Mouse (Mus musculus) midbrain, embryonic 14.5 days (tissue): Measurements from ENCODE around the gene Olfr1371. TPM values are rescaled to one million over a fixed set of nuclear protein-coding genes. Genes with fewer than 3 reads are reported as not detected.

Source experiments
- ATAC-seq: fragments of 200-750 bp; cut with Nextera tagmentation; 2 replicates; pipeline ENCODE4 v1.8.0; 2017; ENCODE audit warnings: moderate number of reproducible peaks, moderate library complexity; ENCODE audit not compliant: low FRiP score, low TSS enrichment
- DNase-seq: peaks from one replicate; pipeline ENCODE4 v3.0.0-alpha.2; 2015
- H3K27ac ChIP-seq: fragments of 300-500 bp; sonication (generic); replicated peaks from 2 replicates; pipeline ENCODE4 v1.5.1; 2014; ENCODE audit warnings: mild to moderate bottlenecking, low read depth, low read length, moderate library complexity
- H3K27me3 ChIP-seq: fragments of 300-500 bp; sonication (generic); 2 replicates; pipeline ENCODE4 v1.6.1; 2014; ENCODE audit warnings: low read length, control low read depth, mixed read lengths; ENCODE audit not compliant: control insufficient read depth, insufficient read depth
- H3K36me3 ChIP-seq: fragments of 300-500 bp; sonication (generic); 2 replicates; pipeline ENCODE4 v1.6.1; 2014; ENCODE audit warnings: low read length, control low read depth; ENCODE audit not compliant: control insufficient read depth, insufficient read depth
- H3K4me1 ChIP-seq: fragments of 300-500 bp; sonication (generic); 2 replicates; pipeline ENCODE4 v1.6.1; 2014; ENCODE audit warnings: mild to moderate bottlenecking, antibody characterized with exemption, low read length, control low read depth; ENCODE audit not compliant: control insufficient read depth, insufficient read depth
- H3K4me2 ChIP-seq: fragments of 300-500 bp; sonication (generic); 2 replicates; pipeline ENCODE4 v1.6.1; 2014; ENCODE audit warnings: mild to moderate bottlenecking, low read length, moderate library complexity
- H3K4me3 ChIP-seq: fragments of 300-500 bp; sonication (generic); replicated peaks from 2 replicates; pipeline ENCODE4 v1.5.1; 2014; ENCODE audit warnings: low read depth, low read length
- H3K9ac ChIP-seq: fragments of 300-500 bp; sonication (generic); replicated peaks from 2 replicates; pipeline ENCODE4 v1.6.1; 2014; ENCODE audit warnings: mild to moderate bottlenecking, low read length, moderate library complexity
- H3K9me3 ChIP-seq: fragments of 300-500 bp; sonication (generic); 2 replicates; pipeline ENCODE4 v1.6.1; 2016; ENCODE audit warnings: low read length, control low read depth, mixed read lengths; ENCODE audit not compliant: control insufficient read depth
- WGBS: fragments of 180-500 bp; shearing (Covaris S2); extraction: QIAGEN DNeasy Blood & Tissue Kit; methylation state at CpG from one replicate; pipeline ENCODE4 v1.1.7; 2014; 5-methylcytosine and 5-hydroxymethylcytosine counted together
- polyA plus RNA-seq: library from polyadenylated mRNA; unstranded; fragments of >200 nt; fragmentation: Nextera tagmentation; extraction: Ambion mirVana; gene quantifications from 2 replicates; pipeline ENCODE4 v1.2.1, GENCODE M21; 2014

The Olfr1371 gene
- polyA plus RNA-seq, 1 experiment from 2014 or later: not detected

DNA sequence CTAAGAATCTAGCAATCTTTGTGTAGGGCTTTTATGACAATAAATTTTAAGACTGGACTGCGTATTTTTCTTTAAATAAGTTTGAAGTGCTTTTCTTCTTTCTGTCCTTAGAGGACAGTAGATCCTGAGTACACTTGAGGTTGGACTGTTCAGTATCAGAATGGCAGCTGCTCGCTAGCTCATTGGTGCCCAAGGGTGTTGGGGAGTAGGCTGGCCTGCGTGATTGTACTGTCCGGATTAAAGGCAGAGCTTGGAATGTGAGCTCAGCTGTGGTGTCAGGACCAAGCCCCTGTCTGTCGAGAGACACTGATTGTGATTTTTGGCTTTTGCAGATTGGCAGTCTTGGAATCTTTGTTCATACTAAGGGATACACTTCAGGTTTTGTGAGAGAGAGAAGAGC lies 38.0 kb upstream of the Olfr1371 start:
- Histone ChIP-seq H3K4me2 (no peak overlapping the region), H3K27ac (no peak overlapping the region), H3K27me3 (no peaks in the 10 kb centered on the region), H3K4me3 (no peak overlapping the region), H3K9me3 (no peaks in the 10 kb centered on the region), H3K4me1 (no peaks in the 10 kb centered on the region), H3K36me3 (peaks cover 36% of the 10 kb centered on the region), H3K9ac (no peak overlapping the region)
- WGBS: 79% methylated on average over 5 of the region's 5 CpGs
- no peak for ATAC-seq
- no peak for DNase-seq

DNA sequence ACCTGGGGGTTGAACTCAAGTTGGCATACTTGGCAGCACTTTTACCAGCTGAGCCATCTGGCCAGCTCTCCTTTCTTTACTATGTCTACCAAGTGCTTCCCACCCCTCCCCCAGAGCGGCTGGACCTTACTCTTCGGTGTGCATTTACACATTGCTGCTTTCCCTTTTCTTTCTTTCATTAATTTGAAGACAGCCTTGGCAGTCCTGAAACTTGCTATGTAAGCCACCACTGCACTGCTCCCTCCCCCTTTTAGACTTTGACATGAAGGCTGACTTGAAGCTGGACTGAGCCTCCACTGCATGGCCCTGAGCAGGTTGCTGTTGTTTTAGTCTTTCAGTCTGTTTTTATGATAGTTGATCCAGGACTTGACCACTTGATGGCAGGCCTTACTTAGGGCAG lies 35.7 kb upstream of the Olfr1371 start:
- DNase-seq (no peak), ATAC-seq (no peak)
- H3K4me2 ChIP-seq: no peak overlapping the region
- H3K9me3 ChIP-seq: no peaks in the 10 kb centered on the region
- no peak overlapping the region for H3K9ac ChIP-seq
- H3K4me1 ChIP-seq: no peaks in the 10 kb centered on the region
- H3K4me3 ChIP-seq: no peak overlapping the region
- no peaks in the 10 kb centered on the region for H3K27me3 ChIP-seq
- 93% methylated on average over 2 of the region's 2 CpGs for WGBS
- no peak overlapping the region for H3K27ac ChIP-seq
- peaks cover 55% of the 10 kb centered on the region for H3K36me3 ChIP-seq

DNA sequence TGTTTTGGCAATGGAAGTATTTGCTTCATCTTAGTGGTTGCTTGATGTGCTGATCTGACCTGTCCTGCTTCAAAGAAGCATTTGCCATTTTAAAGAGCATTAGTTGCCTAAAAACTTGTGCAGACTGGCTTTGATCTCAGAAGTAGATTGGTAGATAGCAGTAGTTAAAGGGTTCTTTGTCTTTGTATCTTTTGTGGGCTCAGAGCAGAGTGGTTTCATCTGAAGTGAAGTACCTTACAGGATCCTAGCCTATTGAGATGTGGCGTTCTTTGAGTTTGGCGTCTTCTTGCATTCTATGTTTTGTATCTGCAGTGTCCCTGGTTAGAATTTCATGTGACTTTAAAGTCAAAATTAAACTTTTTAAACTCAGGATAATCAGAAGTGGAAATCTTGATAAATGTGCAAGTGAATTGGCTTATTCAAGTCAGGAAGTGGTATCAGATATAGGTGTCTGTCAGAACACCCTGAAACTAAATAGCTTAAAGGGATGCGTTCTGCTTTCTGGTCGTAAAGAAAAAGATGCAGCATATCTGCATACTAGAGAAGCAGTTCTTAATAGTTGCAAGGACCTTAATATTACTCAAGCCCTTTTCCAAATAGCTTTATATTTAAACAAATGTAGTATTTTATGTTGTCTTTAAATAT lies 27.2 kb upstream of the Olfr1371 start:
- 90% methylated on average over 4 of the region's 4 CpGs for WGBS
- DNase-seq: no peak
- H3K27ac ChIP-seq: no peak overlapping the region

DNA sequence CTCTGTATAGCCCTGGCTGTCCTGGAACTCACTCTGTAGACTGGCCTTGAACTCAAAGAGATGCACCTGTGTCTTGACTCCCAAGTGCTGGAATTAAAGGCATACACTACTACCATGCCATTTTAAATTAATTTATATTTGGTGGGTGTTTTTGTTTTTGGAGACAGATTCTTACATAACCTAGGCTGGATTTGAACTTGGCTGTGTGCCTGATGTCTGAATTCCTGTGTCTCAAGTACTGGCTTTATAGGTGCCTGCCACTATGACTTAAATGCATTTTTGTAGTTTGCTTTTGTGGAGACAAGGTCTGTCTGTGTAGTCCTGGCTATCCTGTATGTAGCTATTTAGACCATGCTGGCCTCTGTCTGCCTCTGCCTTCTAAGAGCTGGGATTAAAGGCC lies 20.7 kb upstream of the Olfr1371 start:
- Histone ChIP-seq H3K9me3 (no peaks in the 10 kb centered on the region), H3K27me3 (no peaks in the 10 kb centered on the region), H3K4me1 (peaks cover 17% of the 10 kb centered on the region), H3K36me3 (peaks cover 22% of the 10 kb centered on the region), H3K4me2 (peak overlapping the region; percentile 17), H3K9ac (no peak overlapping the region), H3K4me3 (no peak overlapping the region), H3K27ac (no peak overlapping the region)
- no peak for DNase-seq
- no peak for ATAC-seq

More for the DNA sequence above, 27.2 kb upstream of the Olfr1371 start:
- no peaks in the 10 kb centered on the region for H3K27me3 ChIP-seq
- no peaks in the 10 kb centered on the region for H3K9me3 ChIP-seq
- no peaks in the 10 kb centered on the region for H3K4me1 ChIP-seq
- no peak overlapping the region for H3K4me3 ChIP-seq
- ATAC-seq: no peak
- H3K9ac ChIP-seq: no peak overlapping the region
- no peak overlapping the region for H3K4me2 ChIP-seq
- H3K36me3 ChIP-seq: peaks cover 71% of the 10 kb centered on the region

DNA sequence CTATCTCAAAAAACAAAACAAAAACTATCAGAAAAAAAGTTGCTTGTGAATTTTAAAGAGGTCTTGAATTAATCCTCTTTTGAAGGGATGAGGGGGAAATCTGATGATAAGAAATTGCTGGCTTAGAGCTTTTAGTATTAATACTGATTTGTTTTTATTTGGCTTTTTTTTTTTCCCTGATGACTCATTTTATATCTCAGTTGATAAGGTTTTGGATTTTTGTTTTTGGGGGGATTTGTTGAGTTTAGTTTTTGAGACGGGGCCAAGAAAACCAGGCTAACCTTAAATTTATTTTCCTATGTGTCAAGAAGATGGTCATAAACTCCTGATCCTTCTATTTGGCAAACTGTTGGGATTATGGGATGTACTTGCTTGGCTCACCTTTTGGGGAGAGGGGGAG lies 20.1 kb upstream of the Olfr1371 start:
- no peak overlapping the region for H3K4me3 ChIP-seq
- no peak overlapping the region for H3K27ac ChIP-seq
- H3K36me3 ChIP-seq: peaks cover 19% of the 10 kb centered on the region
- H3K9me3 ChIP-seq: no peaks in the 10 kb centered on the region
- DNase-seq (no peak), ATAC-seq (no peak)
- WGBS: 96% methylated on average over 1 of the region's 1 CpGs
- peak overlapping the region; percentile 82 for H3K4me2 ChIP-seq
- no peak overlapping the region for H3K9ac ChIP-seq
- peaks cover 17% of the 10 kb centered on the region for H3K4me1 ChIP-seq
- no peaks in the 10 kb centered on the region for H3K27me3 ChIP-seq

DNA sequence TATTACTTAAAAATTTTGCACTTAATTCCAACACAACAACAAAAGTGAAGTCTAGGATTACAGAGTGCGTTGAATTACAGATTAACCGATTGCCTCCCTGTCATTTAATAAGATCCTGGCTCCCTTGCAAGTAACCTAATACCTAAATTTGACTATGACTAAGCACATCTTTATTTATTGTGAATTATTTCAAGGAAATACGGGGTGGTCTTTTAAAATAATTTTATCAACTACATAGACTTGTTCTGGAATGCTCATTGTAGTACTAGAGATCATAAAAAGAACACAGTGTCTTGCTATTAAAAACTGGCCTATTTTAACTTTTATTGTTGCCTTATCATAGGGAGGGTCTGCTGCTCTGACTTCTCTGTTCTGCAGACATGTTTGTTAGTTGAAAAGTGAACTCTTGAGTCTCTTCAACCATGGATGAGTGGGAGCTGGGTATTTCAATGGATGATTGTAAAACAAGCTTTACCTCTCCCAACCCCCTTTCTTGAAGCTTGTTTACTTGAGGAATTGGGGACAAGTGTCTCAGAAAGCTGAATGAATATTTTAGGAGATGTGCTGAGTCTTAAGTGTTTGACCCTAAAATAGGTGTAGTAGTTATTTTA lies 19.4 kb upstream of the Olfr1371 start:
- Histone ChIP-seq H3K9ac (peak overlapping the region; percentile 98), H3K27ac (no peak overlapping the region), H3K4me1 (peaks cover 17% of the 10 kb centered on the region), H3K4me3 (peak overlapping the region; percentile 97), H3K36me3 (peaks cover 12% of the 10 kb centered on the region), H3K27me3 (no peaks in the 10 kb centered on the region), H3K4me2 (peak overlapping the region; percentile 82), H3K9me3 (no peaks in the 10 kb centered on the region)
- ATAC-seq (no peak), DNase-seq (no peak)
- WGBS: 34% methylated on average over 3 of the region's 3 CpGs

DNA sequence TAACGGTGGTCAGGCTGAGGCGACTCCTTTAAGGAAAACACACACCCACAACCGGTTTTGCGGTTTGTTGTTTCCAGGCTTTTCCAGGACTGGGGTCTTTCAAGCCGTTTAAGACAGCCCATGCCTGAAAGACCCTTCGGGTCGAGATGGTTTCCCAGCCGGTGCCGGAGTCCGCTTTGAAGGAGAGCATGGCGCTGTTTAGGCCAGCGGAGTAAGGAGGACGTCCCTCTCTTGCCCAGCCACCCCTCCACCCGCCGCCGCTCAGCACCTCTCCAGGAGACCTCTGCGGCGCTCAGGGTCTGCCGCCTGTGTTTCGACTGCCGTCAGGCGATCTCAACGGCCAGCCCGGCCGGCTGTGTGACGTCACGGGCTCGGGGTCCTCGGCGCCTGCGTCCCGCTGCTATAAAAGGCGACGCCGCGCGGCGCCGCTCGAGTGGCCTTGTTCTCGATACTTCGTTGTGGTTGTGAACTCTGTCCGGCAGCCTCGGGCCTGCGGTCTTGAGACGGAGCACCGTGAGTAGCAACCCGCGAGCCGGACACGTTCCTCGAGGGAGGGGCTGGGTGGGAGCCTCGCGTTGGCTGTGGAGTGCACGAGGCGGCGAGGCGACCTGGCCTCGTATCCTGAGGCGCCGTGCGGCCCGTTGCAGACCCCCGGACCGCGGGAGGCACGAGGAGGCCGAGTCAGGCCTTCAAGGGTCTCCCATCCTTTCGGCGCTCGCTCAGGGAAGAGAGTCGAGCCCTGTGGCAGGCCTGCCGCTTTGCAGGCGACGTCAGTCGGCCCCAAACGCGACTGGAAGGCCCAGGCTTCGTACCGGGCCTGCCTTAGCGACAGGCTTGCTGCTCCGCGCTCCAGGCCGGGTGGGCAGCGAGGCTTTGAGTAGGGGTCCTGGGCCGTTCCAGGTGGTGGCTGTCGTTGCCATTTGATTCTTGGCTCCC lies 18.1 kb upstream of the Olfr1371 start, which contains the start of gene Skp1a:
Gene Skp1a (plus strand): TSS at position 390 of the 936 bp plus-strand sequence.
- H3K9ac ChIP-seq: peak within 1 kb of the TSS; percentile 98

DNA sequence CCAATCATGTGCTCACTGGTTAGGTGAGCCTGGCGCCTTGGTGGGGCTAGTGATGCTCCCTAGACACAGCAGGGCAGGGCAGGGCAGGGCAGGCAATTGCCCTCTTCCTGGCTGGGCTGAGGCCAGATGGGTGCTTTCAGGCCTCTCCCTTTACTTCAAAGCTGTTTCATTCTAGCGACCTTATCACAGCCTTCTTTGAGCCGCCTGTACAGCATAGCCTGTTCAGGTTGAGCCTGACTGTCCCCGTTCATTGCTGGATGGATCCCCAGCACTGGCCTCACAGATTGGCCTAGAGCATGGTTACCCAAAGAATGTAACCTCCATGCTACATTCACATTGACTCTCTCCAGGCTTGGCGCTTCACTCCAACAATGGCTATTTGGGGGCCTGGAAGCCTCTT lies 16.9 kb upstream of the Olfr1371 start:
- no peak for DNase-seq
- peak overlapping the region; percentile 98 for H3K9ac ChIP-seq
- peak overlapping the region; percentile 97 for H3K4me3 ChIP-seq
- peaks cover 17% of the 10 kb centered on the region for H3K4me1 ChIP-seq
- 65% methylated on average over 5 of the region's 5 CpGs for WGBS
- H3K9me3 ChIP-seq: no peaks in the 10 kb centered on the region
- H3K4me2 ChIP-seq: peak overlapping the region; percentile 82
- ATAC-seq: no peak
- H3K27ac ChIP-seq: peak overlapping the region; percentile 100; the same call in 1 of the 2 replicates
- H3K36me3 ChIP-seq: no peaks in the 10 kb centered on the region
- no peaks in the 10 kb centered on the region for H3K27me3 ChIP-seq

More for the DNA sequence above, 18.1 kb upstream of the Olfr1371 start, which contains the start of gene Skp1a:
- no peaks in the 10 kb centered on the region for H3K27me3 ChIP-seq
- peak; percentile 96 for DNase-seq
- peak within 1 kb of the TSS; percentile 97 for H3K4me3 ChIP-seq
- WGBS: under 1% methylated on average over 87 of the region's 87 CpGs
- peak within 1 kb of the TSS; percentile 82 for H3K4me2 ChIP-seq
- no peaks in the 10 kb centered on the region for H3K36me3 ChIP-seq
- H3K9me3 ChIP-seq: no peaks in the 10 kb centered on the region
- H3K4me1 ChIP-seq: peaks cover 17% of the 10 kb centered on the region
- peak within 1 kb of the TSS; percentile 100 for H3K27ac ChIP-seq
- peak; percentile 92 for ATAC-seq
